Mouse (Mus musculus): ENCODE results near the gene Hist1h4j. TPM values are rescaled to one million over a fixed set of nuclear protein-coding genes. Genes with fewer than 3 reads are reported as not detected.
"Not testable (repeated sequence)": the region's sequence is repeated elsewhere in the genome, so short reads cannot be mapped to it uniquely, and the experiment has no call there.

Gene Hist1h4j
- polyA plus RNA-seq, 1 experiment, result 1.7 TPM

DNA sequence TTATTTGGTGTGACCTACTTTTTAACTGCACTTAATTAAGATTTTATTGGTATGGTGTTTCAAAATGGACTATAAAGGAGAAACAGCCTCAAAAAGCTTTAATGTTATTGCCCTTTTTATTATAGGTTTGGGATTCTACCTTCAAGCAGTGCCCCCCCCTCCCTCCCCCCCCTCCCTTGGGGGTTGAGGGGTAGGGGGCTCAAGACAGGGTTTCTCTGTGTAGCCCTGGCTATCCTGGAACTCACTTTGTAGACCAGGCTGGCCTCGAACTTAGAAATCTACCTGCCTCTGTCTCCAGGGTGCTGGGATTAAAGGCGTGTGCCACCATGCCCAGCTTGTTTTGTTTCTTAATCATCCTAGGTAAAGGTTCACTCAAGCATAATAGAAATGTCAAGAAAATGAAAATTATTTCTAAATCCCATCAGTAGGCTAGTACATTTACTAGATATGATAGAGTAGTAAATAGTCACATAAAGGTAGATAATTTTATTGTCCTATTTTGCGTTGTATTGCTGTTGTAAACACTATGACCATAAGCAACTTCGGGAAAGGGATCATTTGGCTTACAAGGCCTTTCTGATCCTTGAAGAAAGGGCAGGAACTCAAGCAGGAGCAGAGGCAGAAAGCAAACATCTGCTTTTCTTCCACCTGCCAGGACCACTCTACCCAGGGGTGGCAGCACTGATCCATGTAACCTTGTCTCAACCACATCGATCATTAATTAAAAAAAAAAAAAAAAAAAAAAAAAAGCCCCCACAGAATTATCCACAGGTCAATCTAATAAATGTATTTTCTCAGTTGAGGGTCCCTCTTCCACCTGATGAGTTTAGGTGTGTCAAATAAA lies 11.6 kb upstream of the Hist1h4j start:
- DNase-seq (ENCODE audit: low spot score), result no peak

DNA sequence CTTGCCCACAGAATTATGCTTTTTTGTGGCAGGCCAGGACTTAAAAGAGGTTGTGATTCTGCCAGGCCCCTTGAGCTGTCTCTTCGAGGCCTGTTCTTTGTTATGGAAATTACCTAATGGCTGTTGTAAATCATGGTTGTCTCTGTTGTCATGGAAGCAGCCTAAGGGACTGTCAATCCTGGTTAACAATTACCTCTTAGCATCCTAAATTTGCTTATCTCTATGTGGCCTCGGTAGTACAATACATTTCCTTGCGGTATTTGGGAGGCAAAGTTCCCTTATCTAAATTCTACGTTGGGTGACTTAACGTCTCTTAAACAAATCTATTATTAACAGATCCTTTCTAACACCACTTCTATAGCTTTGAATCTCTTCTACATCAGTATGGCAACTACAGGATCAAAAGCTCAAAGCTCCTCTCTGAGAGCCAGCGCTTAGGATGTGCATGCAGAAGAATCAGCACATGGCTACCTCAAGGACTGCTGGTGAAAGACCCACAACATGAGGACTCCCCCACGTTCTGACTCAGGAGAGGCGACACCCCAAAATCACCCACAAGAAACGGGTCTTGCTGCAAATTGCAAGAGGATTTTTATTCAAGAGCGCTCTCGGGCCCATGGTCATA lies 6.8 kb upstream of the Hist1h4j start:
- no peak for DNase-seq (ENCODE audit: low spot score)

DNA sequence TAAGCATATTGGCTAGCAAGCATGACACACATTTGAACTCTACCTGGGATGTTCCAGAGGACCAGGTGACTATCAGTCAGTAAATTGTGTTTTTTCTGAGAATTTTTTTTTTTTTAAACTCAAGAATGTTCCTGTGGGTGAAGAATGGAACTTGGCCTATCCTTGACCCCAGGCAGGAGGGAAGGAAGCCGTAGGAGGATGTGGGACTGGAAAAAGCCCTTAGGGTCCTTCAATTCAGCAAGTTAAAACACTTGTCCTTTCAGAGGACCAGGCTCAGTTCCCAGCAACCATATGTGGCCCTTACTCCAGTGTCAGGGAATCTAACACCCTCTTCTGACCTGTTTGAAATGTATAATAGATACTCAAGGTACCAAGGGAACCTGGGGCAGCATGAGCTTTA lies 5.3 kb upstream of the Hist1h4j start:
- DNase-seq (ENCODE audit: low spot score), result no peak

DNA sequence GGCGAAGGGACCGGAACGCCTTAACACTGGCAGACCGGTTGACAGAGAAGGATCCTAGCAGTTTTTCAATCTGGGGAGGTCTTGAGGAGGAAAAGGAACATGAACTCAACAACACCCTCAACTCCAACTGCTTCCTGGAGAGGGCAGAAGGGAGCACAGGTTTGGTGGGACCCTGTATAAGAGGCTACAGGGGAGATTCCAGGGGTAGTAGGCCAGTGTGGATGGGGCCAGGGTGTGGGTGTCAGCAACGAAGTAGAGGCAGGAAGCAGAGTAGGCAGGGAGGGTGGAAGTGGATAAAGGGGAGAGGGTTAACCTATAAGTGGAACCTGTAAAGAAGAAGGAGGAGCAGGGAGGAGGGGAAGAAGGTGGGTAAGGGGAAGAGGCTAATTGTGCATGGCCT lies 1.4 kb upstream of the Hist1h4j start:
- DNase-seq (ENCODE audit: low spot score), result no peak

DNA sequence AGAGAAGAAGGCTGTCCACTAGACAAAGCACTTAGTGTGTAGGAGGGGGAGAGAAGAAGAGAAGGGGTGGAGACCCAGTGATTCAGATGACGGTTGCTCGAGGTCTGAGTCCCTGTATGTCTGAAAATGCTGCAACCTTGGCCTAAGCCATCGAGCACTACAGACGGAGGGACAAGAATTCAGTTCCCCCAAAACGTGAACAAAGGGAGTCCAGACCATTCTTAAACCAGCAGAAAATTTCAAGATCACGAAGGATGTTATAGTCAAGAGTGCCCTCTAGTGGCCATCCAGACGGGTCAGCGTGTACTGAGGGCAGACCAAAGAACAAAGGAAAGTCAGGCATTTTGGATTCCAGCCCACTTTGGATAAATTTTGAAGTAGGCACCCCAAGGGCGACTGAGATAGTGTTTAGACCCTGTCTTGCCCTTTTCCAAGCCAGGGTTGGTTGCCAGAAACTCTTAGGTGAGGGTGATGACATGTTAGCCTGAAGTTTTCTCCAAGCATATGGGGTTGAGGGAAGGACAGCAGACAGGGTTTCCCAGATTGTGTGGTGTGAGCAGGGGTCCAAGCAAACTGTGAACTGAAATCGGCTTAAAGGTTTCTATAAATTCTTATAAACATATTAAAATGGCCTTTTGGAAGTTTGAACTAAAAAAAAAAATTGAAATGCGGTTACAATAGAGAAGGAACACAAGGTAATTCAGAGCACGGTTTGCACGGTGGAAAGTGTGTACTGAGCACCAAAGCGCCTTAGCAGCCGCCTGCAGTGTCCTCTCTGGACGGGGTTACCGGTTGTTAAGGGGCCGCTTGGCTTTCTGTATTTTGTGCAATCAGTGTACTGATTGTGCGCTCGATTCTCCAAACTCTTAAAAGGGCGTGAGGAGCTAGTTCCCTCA lies 606 bp upstream of the Hist1h4j start:
- DNase-seq (ENCODE audit: low spot score), result no peak

DNA sequence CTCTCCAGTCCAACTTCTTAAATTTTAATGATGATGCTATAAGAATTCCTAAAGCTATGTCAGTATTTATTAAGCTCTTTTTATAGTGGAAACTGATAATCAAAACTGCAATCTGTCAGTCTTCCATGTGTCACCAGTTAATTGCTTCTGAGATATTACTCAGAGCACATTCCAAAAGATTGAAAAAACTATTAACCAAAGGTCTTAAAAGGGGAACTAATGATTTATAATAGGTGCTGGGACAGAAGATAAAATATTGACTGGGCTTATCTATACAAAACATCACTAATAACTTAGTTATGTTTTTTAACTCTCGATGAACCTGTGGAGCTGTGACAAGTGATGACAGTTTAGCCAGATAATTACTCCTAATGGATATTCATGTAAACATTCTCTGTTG lies 10.1 kb downstream of the Hist1h4j start:
- no peak for DNase-seq (ENCODE audit: low spot score)

DNA sequence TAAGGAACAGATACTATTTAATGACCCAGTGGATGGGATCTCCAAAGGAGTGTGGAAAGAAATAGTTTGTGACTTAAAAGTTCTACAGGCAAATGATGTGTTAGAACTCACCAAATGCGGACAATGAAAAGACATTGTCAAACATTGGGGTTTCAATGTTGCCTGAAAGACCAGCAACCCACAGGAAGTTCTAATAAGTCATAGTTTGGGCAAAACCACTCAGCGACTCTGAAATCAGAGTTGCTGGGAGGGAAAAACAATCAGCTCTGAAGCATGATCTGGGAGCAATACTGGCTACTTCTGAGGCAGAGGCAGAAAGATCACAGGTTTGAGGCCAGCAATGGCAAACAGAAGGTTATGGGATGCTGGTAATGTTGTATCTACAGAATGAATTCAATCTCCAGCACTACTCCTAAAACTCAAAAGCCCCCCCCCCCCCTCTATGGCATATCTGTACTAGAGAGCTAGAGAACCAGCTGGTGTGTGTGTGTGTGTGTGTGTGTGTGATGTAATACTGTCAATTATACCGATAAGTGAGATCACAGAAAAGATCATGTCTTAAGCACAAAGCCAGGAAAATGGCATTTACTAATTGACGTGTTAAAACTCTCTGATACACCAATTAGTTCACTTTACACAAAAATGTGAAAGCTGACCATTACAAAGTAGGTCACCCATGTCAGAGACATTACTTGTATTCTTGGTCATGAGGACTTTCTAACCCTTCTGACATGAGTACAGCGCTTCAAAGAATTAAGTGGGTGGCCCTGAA lies 14.7 kb downstream of the Hist1h4j start:
- DNase-seq (ENCODE audit: low spot score), result no peak

DNA sequence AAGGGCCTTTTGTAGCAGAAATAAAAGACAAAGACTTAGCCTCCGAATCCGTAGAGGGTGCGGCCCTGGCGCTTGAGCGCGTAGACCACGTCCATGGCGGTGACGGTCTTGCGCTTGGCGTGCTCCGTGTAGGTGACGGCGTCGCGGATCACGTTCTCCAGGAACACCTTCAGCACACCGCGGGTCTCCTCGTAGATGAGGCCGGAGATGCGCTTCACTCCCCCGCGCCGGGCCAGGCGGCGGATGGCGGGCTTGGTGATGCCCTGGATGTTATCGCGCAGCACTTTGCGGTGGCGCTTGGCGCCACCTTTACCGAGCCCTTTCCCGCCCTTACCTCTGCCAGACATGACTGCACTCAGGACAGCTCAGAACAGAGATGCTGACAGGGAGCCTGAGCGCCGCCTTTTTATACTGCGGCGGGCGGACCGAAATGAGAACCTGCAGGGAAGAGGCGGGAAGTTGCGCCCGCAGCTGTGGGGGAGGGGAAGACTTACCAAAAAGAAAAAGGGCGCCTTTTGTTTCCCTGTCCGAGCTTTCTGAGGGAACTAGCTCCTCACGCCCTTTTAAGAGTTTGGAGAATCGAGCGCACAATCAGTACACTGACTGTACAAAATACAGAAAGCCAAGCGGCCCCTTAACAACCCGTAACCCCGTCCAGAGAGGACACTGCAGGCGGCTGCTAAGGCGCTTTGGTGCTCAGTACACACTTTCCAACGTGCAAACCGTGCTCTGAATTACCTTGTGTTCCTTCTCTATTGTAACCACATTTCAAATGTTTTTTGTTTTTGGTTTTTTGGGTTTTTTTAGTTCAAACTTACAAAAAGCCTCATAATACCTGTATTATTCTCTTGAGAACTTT lies 15.5 kb downstream of the Hist1h4j start, which contains the start of gene Hist1h4k:
Gene Hist1h4k, minus strand, starts transcription at position 347 of the 859 bp plus-strand sequence.
- peak; percentile 73 for DNase-seq (ENCODE audit: low spot score)

DNA sequence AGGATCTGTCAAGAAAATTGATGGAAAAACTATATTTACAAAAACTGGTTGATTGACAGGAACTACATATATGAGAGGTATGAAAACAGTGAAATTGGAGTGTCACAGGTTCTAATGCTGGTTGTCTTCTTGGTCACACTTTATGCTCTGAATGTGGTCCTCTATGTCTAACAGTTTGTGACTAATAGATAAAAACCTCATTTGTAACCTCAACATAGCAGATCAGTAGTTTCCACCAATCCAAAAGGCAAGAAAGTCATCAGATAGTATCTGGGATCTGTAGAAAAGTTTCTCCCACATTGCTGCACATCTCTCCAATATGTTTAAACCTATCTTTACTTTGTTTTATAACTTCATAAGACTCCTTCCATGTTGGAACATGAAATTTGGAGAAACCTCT lies 16.6 kb downstream of the Hist1h4j start:
- DNase-seq (ENCODE audit: low spot score), result no peak

DNA sequence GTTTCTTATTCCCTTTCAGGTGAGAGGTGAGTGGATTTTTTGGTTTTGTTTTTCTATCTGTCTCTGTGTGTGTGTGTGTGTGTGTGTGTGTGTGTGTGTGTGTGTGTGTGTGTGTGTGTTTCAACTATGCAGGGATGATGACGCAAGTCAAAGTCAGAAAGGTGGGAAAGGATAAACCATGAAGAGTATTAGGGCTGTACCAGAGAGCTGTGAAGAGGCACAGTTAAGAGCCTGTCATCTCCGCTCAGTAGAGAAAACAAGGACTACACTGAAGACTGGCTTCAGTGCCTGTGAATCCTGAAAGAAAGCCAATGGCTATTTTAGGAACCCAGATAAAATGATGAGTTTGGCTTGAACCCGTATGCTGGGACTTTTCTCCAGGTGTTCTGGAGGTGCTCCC lies 17.0 kb downstream of the Hist1h4j start:
- DNase-seq (ENCODE audit: low spot score), result no peak

DNA sequence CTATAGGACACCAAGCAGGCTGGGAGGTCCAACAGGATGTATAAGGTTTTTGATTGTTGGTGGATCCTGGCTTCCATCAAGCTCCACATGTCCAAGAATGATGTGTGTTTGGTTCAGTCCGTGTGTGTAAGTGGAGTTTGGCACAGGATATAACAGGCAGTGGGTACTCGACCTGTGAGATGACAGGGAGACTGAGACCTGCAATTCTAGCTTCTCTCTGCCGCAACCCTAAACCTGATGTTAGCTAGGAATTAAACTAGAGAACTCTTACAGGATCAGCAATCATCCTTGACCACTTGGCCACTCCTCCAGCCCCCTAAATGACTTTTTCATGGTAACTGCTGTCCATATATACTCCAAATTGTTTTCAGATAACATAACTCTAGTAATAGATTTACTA lies 17.5 kb downstream of the Hist1h4j start:
- no peak for DNase-seq (ENCODE audit: low spot score)

DNA sequence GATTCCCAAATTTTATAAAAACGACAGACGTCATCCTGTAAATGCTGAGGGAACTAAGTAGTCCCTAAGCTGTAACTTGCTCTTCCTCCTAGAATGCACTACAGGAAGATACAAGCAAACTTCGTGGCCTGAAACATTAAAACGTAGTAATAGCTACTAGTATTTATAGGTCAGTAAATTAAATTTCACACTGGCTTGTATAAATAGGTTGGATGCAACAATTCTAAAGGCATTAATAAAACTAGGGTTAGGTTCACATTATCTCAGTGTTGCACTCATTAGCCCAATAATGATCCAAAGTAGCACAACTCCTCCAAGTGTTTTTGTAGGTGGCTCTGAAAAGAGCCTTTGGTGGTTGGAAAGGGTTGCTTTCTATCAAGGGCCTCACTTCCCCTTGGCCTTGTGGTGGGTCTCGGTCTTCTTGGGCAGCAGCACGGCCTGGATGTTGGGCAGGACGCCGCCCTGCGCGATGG lies 18.2 kb downstream of the Hist1h4j start:
- DNase-seq (ENCODE audit: low spot score), result no peak

DNA sequence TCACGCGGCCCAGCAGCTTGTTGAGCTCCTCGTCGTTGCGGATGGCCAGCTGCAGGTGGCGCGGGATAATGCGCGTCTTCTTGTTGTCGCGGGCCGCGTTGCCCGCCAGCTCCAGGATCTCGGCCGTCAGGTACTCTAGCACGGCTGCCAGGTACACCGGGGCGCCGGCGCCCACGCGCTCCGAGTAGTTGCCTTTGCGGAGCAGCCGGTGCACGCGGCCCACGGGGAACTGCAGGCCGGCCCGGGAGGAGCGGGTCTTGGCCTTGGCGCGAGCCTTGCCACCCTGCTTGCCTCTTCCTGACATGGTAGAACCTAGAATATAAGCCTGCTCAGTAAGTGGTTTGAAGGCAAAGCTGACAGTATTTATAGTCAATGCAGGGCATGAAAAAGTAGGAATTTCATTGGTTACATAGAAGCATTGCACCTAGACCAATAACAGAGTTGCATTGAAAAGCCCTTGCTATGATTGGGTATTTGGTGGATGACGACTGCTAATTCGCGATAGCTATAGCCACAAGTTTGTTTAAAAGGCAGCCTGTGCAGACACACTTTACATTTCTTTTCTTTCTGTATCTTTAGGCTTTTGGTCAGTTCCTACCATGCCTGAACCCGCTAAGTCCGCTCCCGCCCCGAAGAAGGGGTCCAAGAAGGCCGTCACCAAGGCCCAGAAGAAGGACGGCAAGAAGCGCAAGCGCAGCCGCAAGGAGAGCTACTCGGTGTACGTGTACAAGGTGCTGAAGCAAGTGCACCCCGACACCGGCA lies 18.8 kb downstream of the Hist1h4j start, which contains the start of the genes Hist1h2ak and Hist1h2bn:
Gene Hist1h2ak, minus strand, starts transcription at position 304 of the 762 bp plus-strand sequence.
Gene Hist1h2bn, plus strand, starts transcription at position 600 of the 762 bp plus-strand sequence.
- DNase-seq (ENCODE audit: low spot score), result peak; percentile 34

DNA sequence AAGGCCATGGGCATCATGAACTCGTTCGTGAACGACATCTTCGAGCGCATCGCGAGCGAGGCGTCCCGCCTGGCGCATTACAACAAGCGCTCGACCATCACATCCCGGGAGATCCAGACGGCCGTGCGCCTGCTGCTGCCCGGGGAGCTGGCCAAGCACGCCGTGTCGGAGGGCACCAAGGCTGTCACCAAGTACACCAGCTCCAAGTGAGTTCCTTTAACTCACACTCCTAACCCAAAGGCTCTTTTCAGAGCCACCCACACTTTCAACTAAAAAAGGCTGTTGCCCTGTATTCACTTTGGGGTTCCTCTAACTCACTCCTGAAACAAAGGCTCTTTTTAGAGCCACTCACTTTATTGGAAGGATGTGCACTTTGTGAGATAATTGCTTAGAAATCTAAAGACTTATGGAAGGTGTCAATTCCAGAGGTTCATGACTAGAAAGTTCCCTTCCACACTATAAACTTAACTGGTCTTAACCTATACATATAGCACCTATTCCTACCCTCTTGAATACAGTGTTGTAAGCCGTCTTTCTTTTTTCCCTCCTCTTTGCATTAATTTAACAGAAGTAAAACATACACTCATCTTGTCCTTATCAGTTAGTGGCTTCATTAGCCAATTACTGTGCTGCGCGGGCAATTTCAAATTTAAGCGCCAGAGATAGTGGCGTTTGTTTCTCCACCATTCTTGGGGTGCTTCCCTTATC lies 19.6 kb downstream of the Hist1h4j start:
- not testable (repeated sequence) for DNase-seq (ENCODE audit: low spot score)

DNA sequence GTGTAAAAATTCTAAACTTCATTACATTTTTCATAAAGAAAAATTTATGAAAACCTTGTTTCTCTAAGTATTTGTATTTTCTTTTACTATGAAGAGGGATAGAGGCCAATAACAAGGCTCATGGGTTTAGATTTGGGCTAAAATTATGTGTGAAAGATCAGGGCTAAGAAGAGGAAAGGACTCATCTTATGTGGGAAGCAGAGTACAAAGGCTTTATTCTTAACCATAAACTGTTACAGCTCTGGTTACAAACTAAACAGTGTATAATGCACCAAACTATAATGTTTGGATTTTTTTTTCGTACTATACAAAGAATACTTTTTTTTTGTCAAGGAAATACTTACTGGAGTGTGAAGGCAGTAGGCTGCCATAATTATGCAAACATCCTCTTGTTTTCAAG lies 20.8 kb downstream of the Hist1h4j start:
- no peak for DNase-seq (ENCODE audit: low spot score)

DNA sequence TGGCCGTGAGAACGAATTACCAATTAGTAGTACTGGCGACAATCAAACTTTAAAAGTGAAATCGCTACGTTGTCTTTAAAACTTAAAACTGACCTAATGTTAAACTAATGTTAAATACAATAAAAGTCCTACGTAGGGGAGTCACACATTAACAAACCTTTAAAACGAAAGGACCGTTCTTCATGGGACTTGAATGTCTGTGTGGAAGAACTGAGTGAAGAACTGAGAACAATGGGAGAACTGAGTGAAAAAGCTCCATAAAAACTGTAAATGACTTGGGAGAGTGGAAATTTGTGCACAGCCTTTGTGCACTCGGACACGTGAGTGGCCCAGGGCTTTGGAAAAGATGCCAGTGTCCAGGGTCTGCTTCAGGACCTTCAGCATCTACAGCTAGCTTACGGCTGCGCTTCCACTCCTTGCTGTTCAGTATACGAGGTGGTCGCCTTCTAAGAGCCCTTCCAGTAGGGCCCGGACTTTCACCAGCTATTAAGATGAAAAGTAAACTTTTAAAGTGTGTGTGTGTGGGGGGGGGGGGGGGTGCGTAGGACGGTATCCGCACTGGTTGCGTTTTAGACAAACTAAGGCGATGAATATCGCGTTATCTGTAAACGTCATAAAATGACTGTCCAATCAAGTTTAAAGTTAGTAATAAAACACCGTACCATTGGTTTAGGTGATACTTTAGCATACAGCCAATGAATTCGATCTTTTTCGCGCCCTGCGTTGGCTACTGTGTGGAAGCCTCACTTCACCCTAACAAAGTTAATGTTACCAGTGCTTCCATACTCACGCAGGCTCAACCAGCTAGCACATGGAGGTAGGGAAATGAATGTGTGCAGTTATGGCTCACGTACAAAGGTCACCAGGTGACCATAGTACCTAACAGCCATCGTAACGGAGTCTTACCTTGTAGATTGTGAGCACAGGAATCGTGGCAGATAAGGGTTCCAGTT lies 44.2 kb downstream of the Hist1h4j start:
- DNase-seq (ENCODE audit: low spot score), result no peak
